Mouse (Mus musculus): ENCODE measurements at regions not wholly inside any gene's neighbourhood (a gene's known extent, or its start where the extent isn't known, plus 50 kb on each side); places are given as distances from the start of the nearest gene placed in this dataset.

DNA sequence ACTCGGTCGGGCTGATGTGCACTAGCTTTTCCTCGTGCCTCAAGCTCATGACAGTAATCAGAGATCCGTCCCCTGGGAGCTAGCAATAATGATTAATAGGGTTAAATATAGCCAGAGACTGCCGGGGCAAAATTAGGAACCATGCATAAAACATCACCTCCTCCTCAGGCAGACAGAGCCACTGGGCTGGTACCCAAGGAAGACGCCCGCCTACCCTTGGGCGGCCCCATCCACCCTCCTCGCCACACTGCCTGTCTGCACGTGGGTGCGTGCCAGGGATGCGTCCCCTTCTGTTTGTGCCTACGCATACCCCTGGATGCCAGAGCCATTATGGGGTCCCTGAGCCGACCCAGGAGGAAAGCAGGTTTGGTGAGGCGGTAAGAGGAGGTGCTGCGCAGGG, 204.5 kb downstream of the Arhgef10l start:
- TF ChIP-seq CTCF (IDR thresholded peaks at IDR 0.05; ENCODE audit: low read depth), result no peak
- no peak for TF ChIP-seq EP300 (optimal IDR thresholded peaks at IDR 0.05)

All from stomach, postnatal 0 days (tissue).